Mouse (Mus musculus): ENCODE measurements at regions not wholly inside any gene's neighbourhood (a gene's known extent, or its start where the extent isn't known, plus 50 kb on each side); places are given as distances from the start of the nearest gene placed in this dataset.

DNA sequence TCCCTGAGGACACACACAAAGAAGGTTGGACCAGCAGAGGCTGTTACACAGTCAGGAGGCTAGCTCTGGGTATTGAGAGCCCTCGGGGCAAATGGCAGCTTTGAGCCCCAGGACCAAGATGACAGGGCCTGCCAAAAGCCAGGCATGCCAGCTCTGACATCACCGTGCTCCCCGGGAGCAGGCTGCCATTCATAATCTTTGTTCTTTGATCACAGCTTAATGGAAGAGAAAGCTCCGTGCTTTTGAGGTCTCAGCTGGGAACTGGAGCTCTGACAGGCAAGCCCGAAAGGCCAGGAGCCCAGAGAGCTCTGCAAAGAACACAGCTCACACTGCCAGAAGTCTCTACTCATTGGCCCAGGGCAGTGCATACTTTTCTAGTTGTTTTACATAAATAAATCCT, 150.7 kb downstream of the Klhl25 start:
- in situ Hi-C loops (cut with MboI; ENCODE audit: low pct_ligation_motif_present, low pct_unique_long_range_greater_than_20kb, low sequenced_read_pairs) = no loop called here
- dilution Hi-C loops (cut with MboI; ENCODE audit: extremely low pct_ligation_motif_present, extremely low pct_unique_long_range_greater_than_20kb, low sequenced_read_pairs) = no loop called here
- no peak overlapping the region for H3K4me2 ChIP-seq (ENCODE audit: insufficient read depth, low read depth, poor library complexity, severe bottlenecking)

DNA sequence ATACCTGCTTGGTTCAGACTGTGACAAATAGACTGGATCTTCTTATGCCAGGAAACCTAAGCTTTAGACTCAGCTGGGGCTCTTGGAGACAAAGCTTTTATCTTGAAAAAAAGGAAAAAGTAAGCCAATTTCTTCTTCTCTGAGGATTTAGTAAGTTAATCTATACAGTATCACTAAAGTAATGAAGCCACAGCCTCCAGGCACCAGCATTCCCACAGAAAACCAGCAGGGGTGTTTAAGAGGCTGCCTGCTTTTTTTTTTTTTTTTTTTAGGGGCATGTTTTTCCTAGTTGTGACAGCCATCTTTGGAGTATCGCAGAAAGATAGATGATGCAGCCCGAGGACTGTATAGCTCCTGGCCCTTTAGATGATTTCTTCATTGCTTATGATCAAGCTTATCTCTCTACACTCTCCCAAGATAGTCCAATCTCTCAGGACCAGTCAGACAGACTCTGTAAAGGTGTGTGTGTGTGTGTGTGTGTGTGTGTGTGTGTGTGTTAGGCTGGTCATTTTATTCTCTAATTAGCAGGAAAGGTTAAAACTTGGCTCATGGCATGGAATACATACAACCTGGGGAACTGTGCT, 151.3 kb downstream of the Klhl25 start:
- no peaks in the 10 kb centered on the region for H3K79me2 ChIP-seq (replicated peaks; ENCODE audit: control insufficient read depth, extremely low read depth, insufficient read depth, poor library complexity, severe bottlenecking)
- H3K9me3 ChIP-seq (replicated peaks; ENCODE audit: low read length) = no peaks in the 10 kb centered on the region
- no peak for DNase-seq (ENCODE audit: extremely low read depth)
- H3K36me3 ChIP-seq (replicated peaks in 1 of 2; ENCODE audit: control insufficient read depth in 1 of 2, insufficient read depth in 1 of 2, low read length in 1 of 2) = no peaks in the 10 kb centered on the region
- no peak overlapping the region for H3K9ac ChIP-seq (ENCODE audit: insufficient read depth, low read depth)
- in situ Hi-C loops (cut with MboI; ENCODE audit: low pct_ligation_motif_present, low pct_unique_long_range_greater_than_20kb, low sequenced_read_pairs) = no loop called here
- no peak overlapping the region for H3K4me3 ChIP-seq (replicated peaks in 1 of 3; ENCODE audit: low read depth in 2 of 3, low read length in 2 of 3, poor library complexity in 1 of 3)
- H3K27ac ChIP-seq (ENCODE audit: insufficient read depth, low read depth) = no peak overlapping the region
- H3K4me2 ChIP-seq (ENCODE audit: insufficient read depth, low read depth, poor library complexity, severe bottlenecking) = no peak overlapping the region
- H3K4me1 ChIP-seq (ENCODE audit: control insufficient read depth in 1 of 2, insufficient read depth in 2 of 2) = no peaks in the 10 kb centered on the region
- peaks cover 53% of the 10 kb centered on the region for H3K27me3 ChIP-seq (replicated peaks)
- dilution Hi-C loops (cut with MboI; ENCODE audit: extremely low pct_ligation_motif_present, extremely low pct_unique_long_range_greater_than_20kb, low sequenced_read_pairs) = no loop called here
- no peak for TF ChIP-seq ZKSCAN1 (IDR thresholded peaks at IDR 0.05; ENCODE audit: borderline replicate concordance, low read depth, low read length)
- no peak for TF ChIP-seq POLR2A (IDR thresholded peaks at IDR 0.05; ENCODE audit: low read depth, low read length)
- no peak for TF ChIP-seq RAD21 (IDR thresholded peaks at IDR 0.05; ENCODE audit: low read depth, low read length)

More for the DNA sequence above, 150.7 kb downstream of the Klhl25 start:
- H3K36me3 ChIP-seq (replicated peaks in 1 of 2; ENCODE audit: control insufficient read depth in 1 of 2, insufficient read depth in 1 of 2, low read length in 1 of 2) = no peaks in the 10 kb centered on the region
- DNase-seq (ENCODE audit: extremely low read depth) = no peak
- TF ChIP-seq EP300 (IDR thresholded peaks at IDR 0.05; ENCODE audit: low read length) = no peak
- no peak for TF ChIP-seq MAX (IDR thresholded peaks at IDR 0.05; ENCODE audit: low read length)
- no peak for TF ChIP-seq POLR2A (IDR thresholded peaks at IDR 0.05; ENCODE audit: low read depth, low read length)
- TF ChIP-seq CTCF (conservative IDR thresholded peaks at IDR 0.05 in 1 of 2, IDR thresholded peaks at IDR 0.05 in 1 of 2; ENCODE audit: low read depth in 2 of 2, low read length in 2 of 2) = no peak
- TF ChIP-seq ZC3H11A (IDR thresholded peaks at IDR 0.05; ENCODE audit: low read depth, low read length) = no peak
- no peak for TF ChIP-seq KAT2A (IDR thresholded peaks at IDR 0.05; ENCODE audit: insufficient replicate concordance, low read length)
- TF ChIP-seq GABPA (IDR thresholded peaks at IDR 0.05; ENCODE audit: insufficient replicate concordance, low read depth, low read length) = no peak
- no peak for TF ChIP-seq USF1 (IDR thresholded peaks at IDR 0.05; ENCODE audit: low read depth, low read length)
- TF ChIP-seq POLR2AphosphoS2 (IDR thresholded peaks at IDR 0.05; ENCODE audit: low read depth, low read length) = no peak
- no peak for TF ChIP-seq ZKSCAN1 (IDR thresholded peaks at IDR 0.05; ENCODE audit: borderline replicate concordance, low read depth, low read length)
- no peak for TF ChIP-seq NRF1 (IDR thresholded peaks at IDR 0.05; ENCODE audit: low read depth, low read length)
- no peak for TF ChIP-seq CHD1 (IDR thresholded peaks at IDR 0.05; ENCODE audit: low read depth, low read length)
- TF ChIP-seq CHD2 (IDR thresholded peaks at IDR 0.05; ENCODE audit: low read length) = no peak
- no peak for TF ChIP-seq MYC (IDR thresholded peaks at IDR 0.05; ENCODE audit: low read depth, low read length)
- TF ChIP-seq ZMIZ1 (IDR thresholded peaks at IDR 0.05; ENCODE audit: low read depth, low read length) = no peak
- TF ChIP-seq SIN3A (IDR thresholded peaks at IDR 0.05; ENCODE audit: low read length) = no peak
- no peak overlapping the region for H3K4me3 ChIP-seq (replicated peaks in 1 of 3; ENCODE audit: low read depth in 2 of 3, low read length in 2 of 3, poor library complexity in 1 of 3)
- H3K9ac ChIP-seq (ENCODE audit: insufficient read depth, low read depth) = no peak overlapping the region
- H3K79me2 ChIP-seq (replicated peaks; ENCODE audit: control insufficient read depth, extremely low read depth, insufficient read depth, poor library complexity, severe bottlenecking) = no peaks in the 10 kb centered on the region
- H3K27me3 ChIP-seq (replicated peaks) = peaks cover 47% of the 10 kb centered on the region
- no peak overlapping the region for H3K27ac ChIP-seq (ENCODE audit: insufficient read depth, low read depth)
- no peaks in the 10 kb centered on the region for H3K4me1 ChIP-seq (ENCODE audit: control insufficient read depth in 1 of 2, insufficient read depth in 2 of 2)
- no peaks in the 10 kb centered on the region for H3K9me3 ChIP-seq (replicated peaks; ENCODE audit: low read length)
